In genomic region chr3:107543158-107544080, GRCm38 (mm10) we compare ENCODE assay signal across 32 mouse cellular contexts. TPM values are rescaled to one million over a fixed set of nuclear protein-coding genes. Genes with fewer than 3 reads are reported as not detected.
A peak's percentile ranks its signal among the peaks of the same experiment; 100 is the strongest.
DNase-seq lines count a peak whose midpoint lies in the region; ATAC-seq and TF ChIP-seq lines count a peak whose summit lies in the region.
"Had no signal": no experiment of that assay in that cellular context is flagged by ENCODE, and none has a peak within 500 bp of the region (broad histone marks: within the 10 kb centered on the region; RNA-seq: fewer than 3 reads in every experiment).

No protein-coding gene starts in this region.

- H3K36me3 ChIP-seq in lung, embryonic 16.5 days (ENCODE audit: control insufficient read depth, insufficient read depth, low read length), result no peaks in the 10 kb centered on the region
- no peaks in the 10 kb centered on the region for H3K36me3 ChIP-seq in megakaryocyte, embryonic 14.5 days (replicated peaks; ENCODE audit: low read length)
- H3K36me3 ChIP-seq in myocyte (ENCODE audit: control insufficient read depth, insufficient read depth), result no peaks in the 10 kb centered on the region
- H3K36me3 ChIP-seq: G1E; hindbrain, embryonic 12.5 days; hindbrain, embryonic 15.5 days had no signal

- H3K79me2 ChIP-seq in myocyte (ENCODE audit: control insufficient read depth, insufficient read depth), result no peaks in the 10 kb centered on the region

- no peaks in the 10 kb centered on the region for H3K9me3 ChIP-seq in lung, embryonic 16.5 days (ENCODE audit: control insufficient read depth, low read length)
- peaks cover 5% of the 10 kb centered on the region for H3K9me3 ChIP-seq in megakaryocyte, embryonic 14.5 days
- H3K9me3 ChIP-seq: G1E; hindbrain, embryonic 12.5 days; hindbrain, embryonic 15.5 days had no signal

- WGBS in lung, embryonic 16.5 days, result 40% methylated on average over 8 of the region's 8 CpGs

- H3ac ChIP-seq in myocyte (ENCODE audit: control insufficient read depth, insufficient read length), result no peak overlapping the region

- no peaks in the 10 kb centered on the region for H3K4me1 ChIP-seq in lung, embryonic 16.5 days (replicated peaks; ENCODE audit: control insufficient read depth, insufficient read depth, low read length)
- H3K4me1 ChIP-seq in megakaryocyte, embryonic 14.5 days, result no peaks in the 10 kb centered on the region
- H3K4me1 ChIP-seq: hindbrain, embryonic 12.5 days had no signal

- ATAC-seq in lung, embryonic 16.5 days (ENCODE audit: low read depth), result peak; percentile 60
- ATAC-seq in megakaryocyte, adult 5-6 weeks (ENCODE audit: poor library complexity, severe bottlenecking), result no peak
- ATAC-seq: forebrain, postnatal 0 days had no signal

- H3K27me3 ChIP-seq in lung, embryonic 16.5 days (ENCODE audit: control insufficient read depth, insufficient read depth, low read depth, low read length), result no peaks in the 10 kb centered on the region; the same call in 1 of the 2 replicates
- H3K27me3 ChIP-seq in megakaryocyte, embryonic 14.5 days (replicated peaks), result peaks cover 66% of the 10 kb centered on the region
- no peaks in the 10 kb centered on the region for H3K27me3 ChIP-seq in myocyte (ENCODE audit: control insufficient read depth, insufficient read depth, insufficient read length)
- H3K27me3 ChIP-seq: hindbrain, embryonic 15.5 days had no signal

- no peak overlapping the region for H3K4me3 ChIP-seq in lung, embryonic 16.5 days (ENCODE audit: low read length)
- peak overlapping the region; percentile 54 for H3K4me3 ChIP-seq in megakaryocyte, embryonic 14.5 days (replicated peaks)
- no peak overlapping the region for H3K4me3 ChIP-seq in myocyte
- H3K4me3 ChIP-seq: gastrocnemius, adult 2 months; hindbrain, embryonic 12.5 days; hindbrain, embryonic 15.5 days had no signal

- no peak overlapping the region for H3K9ac ChIP-seq in lung, embryonic 16.5 days (ENCODE audit: low read length)
- H3K9ac ChIP-seq: forebrain, postnatal 0 days; hindbrain, embryonic 12.5 days; hindbrain, embryonic 15.5 days had no signal

- no peak overlapping the region for H3K4me2 ChIP-seq in lung, embryonic 16.5 days (ENCODE audit: low read depth, low read length)
- H3K4me2 ChIP-seq in myocyte (ENCODE audit: low read depth), result peak overlapping the region; percentile 41
- H3K4me2 ChIP-seq: heart, embryonic 11.5 days; hindbrain, embryonic 12.5 days; hindbrain, embryonic 15.5 days had no signal

- no peak for TF ChIP-seq POLR2A in myocyte (IDR thresholded peaks at IDR 0.05; ENCODE audit: insufficient read length, low read depth)

- no peak for DNase-seq in lung, adult 18-20 months
- DNase-seq in Muller cell, postnatal 12 days (ENCODE audit: inconsistent ontology term), result peak; percentile 11
- DNase-seq in testis, postnatal 10 days (ENCODE audit: low spot score), result no peak
- no peak for DNase-seq in kidney, postnatal 14 days
- DNase-seq: adrenal gland, postnatal 10 days; adrenal gland, postnatal 36 days; cerebellum, adult 18-20 months; cerebellum, adult 9-10 months; cerebellum, postnatal 14 days; gastrocnemius, adult 2 months; gastrocnemius, postnatal 14 days; heart, adult 11 months had no signal

- H3K27ac ChIP-seq in lung, embryonic 16.5 days (ENCODE audit: low read length), result no peak overlapping the region
- H3K27ac ChIP-seq: gastrocnemius, adult 2 months; hindbrain, embryonic 12.5 days; hindbrain, embryonic 15.5 days had no signal

TF ChIP-seq in myocyte, 11 proteins besides CTCF, POLR2A, EP300 and RAD21:
- no peak for TF ChIP-seq MAX (IDR thresholded peaks at IDR 0.05; ENCODE audit: low read depth)
- TF ChIP-seq USF1 (IDR thresholded peaks at IDR 0.05; ENCODE audit: low read depth), result peak; percentile 86

RNA-seq across cellular contexts. Expression of gene Ubl4b, which starts 11.5 kb away (rescaled TPM):
- not detected in 2 replicates for polyA plus RNA-seq in lung, embryonic 16.5 days (2015; fragmentation: Nextera tagmentation; extraction: Ambion mirVana)
- polyA plus RNA-seq in megakaryocyte, embryonic 14.5 days (2012; ENCODE audit: insufficient read depth, low replicate concordance), result not detected in 2 replicates
- total RNA-seq in megakaryocyte, adult 5-6 weeks (2015), result not detected in 2 replicates
- not detected in 2 replicates for total RNA-seq in megakaryocyte, adult 5-6 weeks (2017)
- not detected for polyA plus RNA-seq in myocyte (2012; fragmentation: generic; extraction: Trizol)
- total RNA-seq: adrenal gland, adult 18-20 months; adrenal gland, postnatal 10 days; adrenal gland, postnatal 36 days; CH12.LX; forebrain, postnatal 0 days; gastrocnemius, adult 2 months; gastrocnemius, postnatal 14 days; gastrocnemius, postnatal 4 days; heart, adult 8-10 months; heart, postnatal 25 days; hematopoietic stem cell, adult 5-6 weeks had no signal
- polyA plus RNA-seq: embryonic facial prominence, embryonic 14.5 days; forebrain, embryonic 11.5 days; forebrain, embryonic 14.5 days; forebrain, postnatal 0 days; G1E; heart, embryonic 11.5 days; heart, embryonic 14.5 days; heart, postnatal 0 days; hindbrain, embryonic 12.5 days; hindbrain, embryonic 15.5 days had no signal

RNA-seq across cellular contexts. Expression of gene Slc6a17, which starts 25.6 kb away (rescaled TPM):
- polyA plus RNA-seq in lung, embryonic 16.5 days (2015; fragmentation: Nextera tagmentation; extraction: Ambion mirVana), result 1.3 and 1.8 TPM in 2 replicates
- polyA plus RNA-seq in megakaryocyte, embryonic 14.5 days (2012; ENCODE audit: insufficient read depth, low replicate concordance), result not detected in 2 replicates
- not detected in 2 replicates for total RNA-seq in megakaryocyte, adult 5-6 weeks (2015)
- not detected in 2 replicates for total RNA-seq in megakaryocyte, adult 5-6 weeks (2017)
- 1.9 TPM for polyA plus RNA-seq in myocyte (2012; fragmentation: generic; extraction: Trizol)
- total RNA-seq: CH12.LX had no signal
- polyA plus RNA-seq: G1E had no signal

RNA-seq across cellular contexts. Expression of gene Alx3, which starts 51.4 kb away (rescaled TPM):
- polyA plus RNA-seq in lung, embryonic 16.5 days (2015; fragmentation: Nextera tagmentation; extraction: Ambion mirVana), result 0.28 TPM in 1 of 2 replicates, not detected in the other
- not detected in 2 replicates for polyA plus RNA-seq in megakaryocyte, embryonic 14.5 days (2012; ENCODE audit: insufficient read depth, low replicate concordance)
- not detected in 2 replicates for total RNA-seq in megakaryocyte, adult 5-6 weeks (2015)
- not detected in 2 replicates for total RNA-seq in megakaryocyte, adult 5-6 weeks (2017)
- not detected for polyA plus RNA-seq in myocyte (2012; fragmentation: generic; extraction: Trizol)
- total RNA-seq: adrenal gland, adult 18-20 months; adrenal gland, postnatal 10 days; adrenal gland, postnatal 36 days; CH12.LX; gastrocnemius, adult 2 months; gastrocnemius, postnatal 14 days; gastrocnemius, postnatal 4 days; heart, adult 8-10 months; heart, postnatal 25 days; hematopoietic stem cell, adult 5-6 weeks had no signal
- polyA plus RNA-seq: G1E; heart, embryonic 14.5 days; heart, postnatal 0 days had no signal
